8 mouse cellular contexts compared by ENCODE assay signal in the genomic region with DNA sequence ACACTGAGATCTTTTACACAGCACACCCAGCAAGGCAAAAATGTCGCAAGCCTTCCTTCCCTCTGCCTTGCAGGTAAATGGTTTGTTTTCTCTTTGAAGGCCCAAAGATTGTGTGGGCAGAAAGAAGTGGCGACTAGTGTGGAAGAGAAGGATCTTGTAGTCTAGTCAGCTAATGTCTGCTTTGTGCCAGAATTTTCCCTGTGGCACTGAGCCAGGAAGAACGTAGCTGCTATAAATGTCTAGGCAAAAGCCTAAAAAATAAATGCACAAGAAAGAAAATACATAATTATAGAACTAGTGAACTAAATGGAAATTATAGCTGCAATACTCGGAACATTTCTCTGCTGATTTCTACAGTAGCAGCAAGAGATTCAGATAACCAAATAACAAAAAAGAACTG.
DNase-seq lines count a peak whose midpoint lies in the region; ATAC-seq and TF ChIP-seq lines count a peak whose summit lies in the region.

No protein-coding gene starts in this region.

- no peak overlapping the region for H3K9ac ChIP-seq in heart, embryonic 14.5 days (ENCODE audit: low read length)
- H3K9ac ChIP-seq in neural tube, embryonic 13.5 days: no peak overlapping the region

- peak overlapping the region; percentile 45 to 47; a peak in 3 of 4 replicates for H3K27ac ChIP-seq in heart, embryonic 14.5 days (replicated peaks in 1 of 2; ENCODE audit: control insufficient read depth in 1 of 2, insufficient read depth in 1 of 2, low read depth in 2 of 2, low read length in 2 of 2)
- H3K27ac ChIP-seq in neural tube, embryonic 13.5 days (replicated peaks): 0 out of 2 replicates have a peak overlapping the region, but pooled peaks have one; percentile 18
- H3K27ac ChIP-seq in gastrocnemius, adult 2 months: no peak overlapping the region

- H3K4me3 ChIP-seq in heart, embryonic 14.5 days (ENCODE audit: control insufficient read depth in 1 of 2, insufficient read depth in 1 of 2, low read depth in 1 of 2, low read length in 2 of 2): no peak overlapping the region
- no peak overlapping the region for H3K4me3 ChIP-seq in neural tube, embryonic 13.5 days
- no peak overlapping the region for H3K4me3 ChIP-seq in gastrocnemius, adult 2 months

- no peak for DNase-seq in heart, postnatal 25 days (ENCODE audit: low spot score)
- no peak for DNase-seq in neural tube, embryonic 10.5 days (ENCODE audit: extremely low spot score, low spot score)
- peak; percentile 33 for DNase-seq in left cerebral cortex, adult 11 months (ENCODE audit: low spot score)
- no peak for DNase-seq in spleen, postnatal 36 days (ENCODE audit: low spot score in 2 of 2)
- DNase-seq in gastrocnemius, adult 2 months: no peak

- no peaks in the 10 kb centered on the region for H3K27me3 ChIP-seq in heart, embryonic 14.5 days (ENCODE audit: control insufficient read depth, insufficient read depth, low read length)
- no peaks in the 10 kb centered on the region for H3K27me3 ChIP-seq in neural tube, embryonic 13.5 days

- no peak overlapping the region for H3K4me2 ChIP-seq in heart, embryonic 14.5 days (ENCODE audit: low read length)
- H3K4me2 ChIP-seq in neural tube, embryonic 13.5 days: no peak overlapping the region

- intact Hi-C loops in heart, postnatal 25 days (cut with DNase I): no loop called here
- intact Hi-C loops in gastrocnemius, adult 2 months (cut with DNase I): no loop called here

- no peaks in the 10 kb centered on the region for H3K36me3 ChIP-seq in heart, embryonic 14.5 days (ENCODE audit: control insufficient read depth, insufficient read depth, low read length)
- H3K36me3 ChIP-seq in neural tube, embryonic 13.5 days: no peaks in the 10 kb centered on the region

- WGBS in heart, embryonic 14.5 days: 50% methylated on average over 4 of the region's 4 CpGs
- 62% methylated on average over 4 of the region's 4 CpGs for WGBS in neural tube, embryonic 13.5 days

- no peak for ATAC-seq in heart, embryonic 14.5 days (ENCODE audit: insufficient number of reproducible peaks, insufficient read depth, low FRiP score, low read depth)
- no peak for ATAC-seq in neural tube, embryonic 13.5 days (ENCODE audit: low read depth)
- ATAC-seq in inflammation-experienced regulatory T-cells, adult 6 months: no peak

- TF ChIP-seq CTCF in gastrocnemius, adult 2 months (IDR thresholded peaks at IDR 0.05): no peak

- H3K9me3 ChIP-seq in heart, embryonic 14.5 days (ENCODE audit: control insufficient read depth, low read length): no peaks in the 10 kb centered on the region
- no peaks in the 10 kb centered on the region for H3K9me3 ChIP-seq in neural tube, embryonic 13.5 days

- H3K4me1 ChIP-seq in heart, embryonic 14.5 days (ENCODE audit: control insufficient read depth in 2 of 2, insufficient read depth in 2 of 2, low read length in 2 of 2): peaks cover 23 to 36% of the 10 kb centered on the region in 2 experiments
- peaks cover 48% of the 10 kb centered on the region for H3K4me1 ChIP-seq in neural tube, embryonic 13.5 days (replicated peaks)
